Mouse (Mus musculus) heart, adult 2 months (tissue): ENCODE data around the gene Coro1c.

Source experiments
- CTCF ChIP-seq: fragments of 200-600 bp; IDR thresholded peaks from 2 replicates; pipeline ENCODE4 v1.8.1; 2022; ENCODE audit warnings: antibody characterized with exemption, mild to moderate bottlenecking, moderate library complexity
- EP300 ChIP-seq: fragments of 200-500 bp; IDR thresholded peaks from 2 replicates; pipeline ENCODE4 v1.6.1; 2011; ENCODE audit warnings: low read depth, low read length, control low read depth; ENCODE audit not compliant: insufficient read depth
- POLR2A ChIP-seq: fragments of 200-500 bp; IDR thresholded peaks from 2 replicates; pipeline ENCODE4 v1.6.1; 2011; ENCODE audit warnings: mild to moderate bottlenecking, low read depth, low read length, control low read depth; ENCODE audit not compliant: insufficient read depth

DNA sequence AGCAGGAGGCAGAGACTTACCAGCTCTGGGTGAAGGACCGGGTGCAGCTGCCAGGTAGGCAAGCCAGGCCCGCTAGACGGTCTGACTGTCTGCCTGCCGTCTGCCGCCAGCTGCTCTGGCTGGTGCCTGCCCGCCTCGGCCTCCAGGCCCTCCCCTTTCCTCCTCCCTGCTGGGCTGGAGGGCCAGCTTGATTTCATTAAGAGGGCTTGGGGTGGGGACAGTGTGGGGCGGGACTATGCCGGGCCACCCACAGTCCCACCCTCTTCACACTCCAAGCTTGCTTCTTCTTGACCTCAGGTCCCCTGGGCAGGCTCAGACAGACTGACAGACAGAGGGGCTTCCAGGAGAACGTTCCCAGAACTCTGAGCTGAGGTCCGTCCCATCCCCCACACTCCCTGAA lies 108.3 kb downstream of the Coro1c start, which contains the start of gene Tmem119:
- TF ChIP-seq EP300 (no peak), CTCF (no peak), POLR2A (peak; percentile 65)
